Mouse (Mus musculus) G1E (cell line): Measurements from ENCODE around the gene Arhgef10l. TPM values are rescaled to one million over a fixed set of nuclear protein-coding genes. Genes with fewer than 3 reads are reported as not detected.

ENCODE experiments used
- ATAC-seq: 2 replicates; pipeline ENCODE4 v1.8.0; 2016; ENCODE audit warnings: mild to moderate bottlenecking; ENCODE audit not compliant: insufficient number of reproducible peaks, poor library complexity, low FRiP score, severe bottlenecking; ENCODE audit errors: extremely low read depth
- DNase-seq: peaks from one replicate; pipeline ENCODE4 v3.0.0; 2012; ENCODE audit warnings: low spot score
- H3K27me3 ChIP-seq: 2 replicates; pipeline ENCODE4 v1.6.1; 2012; ENCODE audit warnings: mild to moderate bottlenecking, low read length, inconsistent platforms; ENCODE audit not compliant: insufficient read depth
- H3K36me3 ChIP-seq: replicated peaks from 2 replicates; pipeline ENCODE3; 2012; ENCODE audit warnings: mild to moderate bottlenecking, inconsistent platforms
- H3K4me1 ChIP-seq: 2 replicates; pipeline ENCODE4 v1.6.1; 2012; ENCODE audit warnings: low read depth, low read length, inconsistent platforms, mixed read lengths; ENCODE audit not compliant: insufficient read depth
- H3K4me3 ChIP-seq: 2 replicates; pipeline ENCODE4 v1.5.1; 2012; ENCODE audit warnings: low read depth, mild to moderate bottlenecking, inconsistent platforms, low read length, moderate library complexity, mixed read lengths
- H3K9me3 ChIP-seq: replicated peaks from 2 replicates; pipeline ENCODE4 v1.6.1; 2012; ENCODE audit warnings: inconsistent platforms
- CTCF ChIP-seq: IDR thresholded peaks from 2 replicates; pipeline ENCODE4 v1.5.1; 2012; ENCODE audit warnings: low read depth, low read length, inconsistent platforms, mixed read lengths
- GATA1 ChIP-seq: IDR thresholded peaks from 2 replicates; pipeline ENCODE4 v1.6.1; 2012; ENCODE audit warnings: borderline replicate concordance, low read length, inconsistent platforms, mixed read lengths
- GATA2 ChIP-seq: IDR thresholded peaks from 2 replicates; pipeline ENCODE4 v1.6.1; 2012; ENCODE audit warnings: low read depth, low read length, inconsistent platforms, borderline replicate concordance
- POLR2AphosphoS5 ChIP-seq: IDR thresholded peaks from 2 replicates; pipeline ENCODE4 v1.6.1; 2012; ENCODE audit warnings: low read depth, low read length, inconsistent platforms; ENCODE audit not compliant: insufficient replicate concordance
- TAL1 ChIP-seq: conservative IDR thresholded peaks from 2 replicates; pipeline ENCODE4 v1.6.1; 2012; ENCODE audit warnings: low read depth, low read length, inconsistent platforms, mixed read lengths
- polyA plus RNA-seq: library from polyadenylated mRNA; stranded (reverse); fragments of >175 nt; gene quantifications from 2 replicates; pipeline ENCODE4 v1.2.3, GENCODE M21; 2012
- total RNA-seq, 2 experiments: library from RNA; stranded (forward) in 1 of 2; stranded (reverse) in 1 of 2; fragments of 200-1000 nt in 1 of 2; fragments of >200 nt in 1 of 2; fragmentation: Nextera tagmentation in 1 of 2; gene quantifications; 2 replicates each; pipeline ENCODE4 v1.2.3; 2014 to 2017

Arhgef10l gene
- total and polyA plus RNA-seq, 3 experiments = 24.7 to 32.6 (median 25.0) TPM

GRCm38 (mm10) chr4:140605247-140605646, 60.6 kb downstream of the Arhgef10l start:
- Histone ChIP-seq H3K4me3 (no peak overlapping the region), H3K9me3 (no peaks in the 10 kb centered on the region), H3K27me3 (peaks cover 32% of the 10 kb centered on the region), H3K4me1 (no peaks in the 10 kb centered on the region), H3K36me3 (no peaks in the 10 kb centered on the region)
- DNase-seq (no peak), ATAC-seq (no peak)
- TF ChIP-seq GATA1 (no peak), TAL1 (no peak), CTCF (no peak), GATA2 (no peak), POLR2AphosphoS5 (no peak)

- DNase-seq (no peak), ATAC-seq (no peak)
- Histone ChIP-seq H3K36me3 (no peaks in the 10 kb centered on the region), H3K4me1 (no peaks in the 10 kb centered on the region), H3K4me3 (no peak overlapping the region), H3K9me3 (no peaks in the 10 kb centered on the region), H3K27me3 (peaks cover 29% of the 10 kb centered on the region)
- no peak for TF ChIP-seq GATA1
- TF ChIP-seq CTCF = no peak
- TF ChIP-seq TAL1 = no peak
- no peak for TF ChIP-seq GATA2
- no peak for TF ChIP-seq POLR2AphosphoS5
Measured at GRCm38 (mm10) chr4:140604541-140604940, 61.3 kb downstream of the Arhgef10l start.

- ATAC-seq (no peak), DNase-seq (no peak)
- no peak for TF ChIP-seq CTCF
- TF ChIP-seq TAL1 = no peak
- no peak for TF ChIP-seq POLR2AphosphoS5
- TF ChIP-seq GATA2 = no peak
- no peak for TF ChIP-seq GATA1
- 0 out of 2 replicates have a peak, but pooled peaks cover 3% of the 10 kb centered on the region for H3K9me3 ChIP-seq
- H3K27me3 ChIP-seq = peaks cover 23% of the 10 kb centered on the region
- no peak overlapping the region for H3K4me3 ChIP-seq
- H3K4me1 ChIP-seq = peaks cover 5% of the 10 kb centered on the region; the same call in 1 of the 2 replicates
- no peaks in the 10 kb centered on the region for H3K36me3 ChIP-seq
Measured at GRCm38 (mm10) chr4:140602022-140602421, 63.8 kb downstream of the Arhgef10l start.

GRCm38 (mm10) chr4:140601153-140601552, 64.7 kb downstream of the Arhgef10l start:
- Histone ChIP-seq H3K36me3 (no peaks in the 10 kb centered on the region), H3K9me3 (peaks cover 3% of the 10 kb centered on the region; the same call in 1 of the 2 replicates), H3K4me1 (peaks cover 5% of the 10 kb centered on the region; the same call in 1 of the 2 replicates), H3K27me3 (peaks cover 23% of the 10 kb centered on the region), H3K4me3 (no peak overlapping the region)
- ATAC-seq = no peak
- DNase-seq = no peak
- TF ChIP-seq TAL1 = no peak
- no peak for TF ChIP-seq CTCF
- TF ChIP-seq GATA2 = no peak
- no peak for TF ChIP-seq GATA1

GRCm38 (mm10) chr4:140598846-140599245, 67.0 kb downstream of the Arhgef10l start:
- ATAC-seq = no peak
- Histone ChIP-seq H3K9me3 (peaks cover 3% of the 10 kb centered on the region; the same call in 1 of the 2 replicates), H3K4me3 (no peak overlapping the region), H3K4me1 (peaks cover 5% of the 10 kb centered on the region; the same call in 1 of the 2 replicates), H3K36me3 (no peaks in the 10 kb centered on the region), H3K27me3 (peaks cover 14% of the 10 kb centered on the region; the same call in 1 of the 2 replicates)
- no peak for DNase-seq
- no peak for TF ChIP-seq TAL1
- TF ChIP-seq POLR2AphosphoS5 = no peak
- TF ChIP-seq GATA1 = no peak
- no peak for TF ChIP-seq GATA2
- no peak for TF ChIP-seq CTCF

GRCm38 (mm10) chr4:140597928-140598327, 67.9 kb downstream of the Arhgef10l start:
- no peak for ATAC-seq
- Histone ChIP-seq H3K27me3 (peaks cover 22% of the 10 kb centered on the region; the same call in 1 of the 2 replicates), H3K36me3 (no peaks in the 10 kb centered on the region), H3K4me1 (peaks cover 5% of the 10 kb centered on the region; the same call in 1 of the 2 replicates), H3K9me3 (peaks cover 3% of the 10 kb centered on the region; the same call in 1 of the 2 replicates), H3K4me3 (no peak overlapping the region)
- TF ChIP-seq POLR2AphosphoS5 = no peak
- no peak for TF ChIP-seq GATA2
- no peak for TF ChIP-seq GATA1
- TF ChIP-seq TAL1 = no peak
- TF ChIP-seq CTCF = no peak
- no peak for DNase-seq
